Mouse (Mus musculus): Measurements from ENCODE around the gene Keap1. TPM values are rescaled to one million over a fixed set of nuclear protein-coding genes. Genes with fewer than 3 reads are reported as not detected.

Gene Keap1
- polyA plus RNA-seq, 1 experiment from 2014 or later, result 53.9 TPM

DNA sequence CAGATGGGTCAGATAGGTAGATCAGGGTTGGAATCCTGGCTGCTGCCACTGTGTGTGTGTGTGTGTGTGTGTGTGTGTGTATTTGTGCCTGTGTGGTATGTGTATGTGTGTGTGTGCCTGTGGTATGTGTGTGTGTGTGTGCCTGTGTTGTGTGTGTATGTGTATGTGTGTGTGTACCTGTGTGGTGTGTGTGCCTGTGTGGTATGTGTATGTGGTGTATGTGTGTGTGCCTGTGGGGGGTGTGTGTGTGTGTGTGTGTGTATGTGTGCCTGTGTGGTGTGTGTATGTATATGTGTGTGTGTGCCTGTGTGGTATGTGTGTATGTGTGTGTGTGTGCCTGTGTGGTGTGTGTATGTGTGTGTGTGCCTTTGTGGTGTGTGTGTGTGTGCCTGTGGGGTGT lies 15.5 kb upstream of the Keap1 start:
- H3K27ac ChIP-seq, result no peak overlapping the region
- peaks cover 2% of the 10 kb centered on the region; the same call in 1 of the 2 replicates for H3K4me1 ChIP-seq
- H3K36me3 ChIP-seq, result no peaks in the 10 kb centered on the region
- no peaks in the 10 kb centered on the region for H3K9me3 ChIP-seq
- H3K4me3 ChIP-seq, result no peak overlapping the region
- ATAC-seq (ENCODE audit: low FRiP score, low read depth), result no peak
- H3K4me2 ChIP-seq (replicated peaks), result no peak overlapping the region
- H3K27me3 ChIP-seq (replicated peaks), result peaks cover 17% of the 10 kb centered on the region
- no peak overlapping the region for H3K9ac ChIP-seq

DNA sequence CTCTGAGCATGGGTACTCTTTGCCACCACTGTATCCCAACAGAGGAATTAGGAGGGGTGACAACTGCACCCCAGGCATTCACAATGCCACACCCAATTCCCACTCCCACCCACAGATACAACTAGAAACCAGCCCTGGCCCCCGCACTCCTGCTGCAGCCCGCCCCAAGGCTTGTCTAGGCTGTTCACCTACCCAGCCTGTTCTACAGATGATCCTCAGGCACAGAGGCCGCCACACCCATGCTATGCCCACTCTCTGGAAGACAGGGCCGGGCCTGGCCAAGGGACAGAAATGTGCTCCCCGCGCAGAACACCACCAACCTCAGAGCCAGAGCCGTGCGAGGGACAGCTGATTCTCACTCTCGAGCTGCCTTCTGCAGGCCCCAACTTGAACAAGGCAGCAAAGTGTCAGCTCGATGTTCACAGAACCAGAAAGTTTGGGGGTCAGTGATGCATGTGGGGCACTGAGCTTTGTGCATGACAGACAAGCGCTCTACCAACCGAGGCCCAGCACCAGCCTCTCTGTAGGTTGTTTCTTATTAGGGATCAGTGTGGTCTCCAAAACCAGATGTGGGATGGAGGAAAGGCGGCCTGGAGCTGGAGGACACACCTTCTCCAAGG lies 12.1 kb upstream of the Keap1 start:
- no peak overlapping the region for H3K4me3 ChIP-seq
- H3K4me2 ChIP-seq (replicated peaks), result no peak overlapping the region
- H3K9ac ChIP-seq, result no peak overlapping the region
- H3K27ac ChIP-seq, result no peak overlapping the region
- peaks cover 10% of the 10 kb centered on the region for H3K4me1 ChIP-seq
- peaks cover 49% of the 10 kb centered on the region for H3K27me3 ChIP-seq (replicated peaks)
- 70% methylated on average over 13 of the region's 13 CpGs for WGBS
- no peak for ATAC-seq (ENCODE audit: low FRiP score, low read depth)
- no peaks in the 10 kb centered on the region for H3K36me3 ChIP-seq
- no peaks in the 10 kb centered on the region for H3K9me3 ChIP-seq

DNA sequence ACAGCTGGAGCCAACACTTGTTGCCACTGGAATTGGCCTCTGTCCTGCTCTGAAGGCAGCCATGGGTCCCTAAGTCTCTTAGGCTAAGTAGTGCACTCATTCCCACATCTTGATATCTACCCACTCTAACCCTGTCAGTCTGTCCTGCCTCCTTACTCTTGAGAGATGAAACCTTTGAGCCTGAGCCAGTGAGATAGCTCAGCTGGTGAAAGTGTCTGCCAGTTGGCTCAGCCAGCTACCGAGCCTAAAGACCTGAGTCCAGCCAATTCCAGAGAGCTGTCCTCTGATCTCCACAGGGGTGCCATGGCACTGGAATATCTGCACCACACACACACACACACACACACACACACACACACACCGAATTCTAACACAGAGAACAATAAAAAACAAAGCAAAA lies 11.3 kb upstream of the Keap1 start:
- no peak overlapping the region for H3K4me3 ChIP-seq
- ATAC-seq (ENCODE audit: low FRiP score, low read depth), result no peak
- no peak overlapping the region for H3K27ac ChIP-seq
- no peaks in the 10 kb centered on the region for H3K9me3 ChIP-seq
- no peak overlapping the region for H3K9ac ChIP-seq
- no peaks in the 10 kb centered on the region for H3K36me3 ChIP-seq
- no peak overlapping the region for H3K4me2 ChIP-seq (replicated peaks)
- H3K27me3 ChIP-seq (replicated peaks), result peaks cover 56% of the 10 kb centered on the region
- 55% methylated on average over 2 of the region's 2 CpGs for WGBS
- peaks cover 10% of the 10 kb centered on the region for H3K4me1 ChIP-seq

DNA sequence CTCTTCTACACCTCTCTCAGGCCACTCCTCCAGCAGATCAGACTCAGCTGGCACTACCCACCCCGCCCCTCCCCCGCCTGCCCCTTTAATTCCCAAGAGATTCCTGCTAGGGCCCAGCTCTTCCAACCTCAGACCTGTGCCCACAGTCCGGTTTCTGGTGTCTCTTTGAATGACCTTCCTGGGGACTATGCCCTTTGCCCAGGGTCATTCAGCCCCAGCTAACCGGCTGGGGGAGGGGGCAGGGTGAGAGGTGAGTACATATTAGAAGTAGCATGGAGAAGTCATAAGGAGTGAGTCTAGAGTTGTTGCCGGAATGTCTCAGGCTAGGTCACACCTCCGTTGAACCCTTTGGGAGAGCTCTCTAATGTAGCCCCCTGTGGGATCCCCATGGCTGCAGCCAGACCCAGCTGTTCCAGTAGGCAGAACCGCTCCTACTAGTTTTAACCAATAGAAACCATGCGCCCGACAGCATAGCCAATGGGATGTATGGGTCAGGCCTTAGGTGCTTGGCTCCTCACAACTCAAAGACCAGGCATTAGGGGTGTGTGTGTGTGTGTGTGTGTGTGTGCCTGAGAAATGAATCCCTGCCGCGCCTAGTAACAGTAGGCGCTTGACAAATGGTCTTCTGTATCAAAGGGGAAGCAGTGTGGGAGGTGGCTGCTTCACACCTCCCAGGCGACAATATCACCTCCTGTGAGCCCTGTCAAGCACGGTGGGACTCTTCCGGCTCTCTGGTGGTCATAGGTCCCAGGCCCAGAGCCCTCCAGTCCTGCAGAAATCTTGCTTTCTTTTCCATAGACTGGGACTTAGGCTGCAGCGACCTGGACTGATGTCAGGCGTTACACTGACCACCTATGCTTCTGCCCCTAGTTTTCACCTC lies 10.7 kb upstream of the Keap1 start:
- ATAC-seq (ENCODE audit: low FRiP score, low read depth), result no peak
- H3K4me3 ChIP-seq, result no peak overlapping the region
- H3K27ac ChIP-seq, result no peak overlapping the region
- 0 out of 2 replicates have a peak overlapping the region, but pooled peaks have one; percentile 2 for H3K4me2 ChIP-seq (replicated peaks)
- peaks cover 62% of the 10 kb centered on the region for H3K27me3 ChIP-seq (replicated peaks)
- WGBS, result 34% methylated on average over 17 of the region's 17 CpGs
- H3K9me3 ChIP-seq, result no peaks in the 10 kb centered on the region
- H3K9ac ChIP-seq, result no peak overlapping the region
- no peaks in the 10 kb centered on the region for H3K36me3 ChIP-seq
- H3K4me1 ChIP-seq, result peaks cover 12% of the 10 kb centered on the region

DNA sequence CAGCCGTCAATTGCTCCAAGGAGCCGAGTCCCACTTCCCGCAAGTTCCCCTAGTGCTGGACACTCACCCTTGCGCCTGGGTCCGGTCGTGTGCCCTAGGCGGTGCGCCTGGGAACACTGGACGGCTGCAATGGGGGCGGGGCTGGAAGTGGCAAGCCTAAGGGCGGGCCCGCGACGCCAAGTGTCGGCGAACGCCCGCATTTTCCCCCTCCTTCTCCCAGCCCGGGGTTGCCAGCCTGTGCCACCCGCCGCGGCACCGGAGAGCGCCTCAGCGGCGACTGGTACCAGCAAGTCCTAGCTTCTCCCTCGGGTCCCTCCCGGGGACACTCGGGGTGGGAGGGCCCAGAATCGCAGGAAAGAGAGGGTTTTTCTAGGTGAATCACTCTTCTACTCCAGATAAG lies 9.2 kb upstream of the Keap1 start, which contains the start of gene S1pr5:
S1pr5 (minus strand) TSS at position 118 of the 400 bp plus-strand sequence.
- no peak for ATAC-seq (ENCODE audit: low FRiP score, low read depth)
- WGBS, result under 1% methylated on average over 20 of the region's 30 CpGs
- Histone ChIP-seq H3K27ac (no peak within 1 kb of the TSS), H3K9me3 (no peaks in the 10 kb centered on the region), H3K9ac (no peak within 1 kb of the TSS), H3K4me1 (peaks cover 24% of the 10 kb centered on the region), H3K4me3 (peak within 1 kb of the TSS; percentile 14; the same call in 1 of the 2 replicates), H3K36me3 (no peaks in the 10 kb centered on the region), H3K4me2 (replicated peaks) (peak within 1 kb of the TSS; percentile 45), H3K27me3 (replicated peaks) (peaks cover 78% of the 10 kb centered on the region)

DNA sequence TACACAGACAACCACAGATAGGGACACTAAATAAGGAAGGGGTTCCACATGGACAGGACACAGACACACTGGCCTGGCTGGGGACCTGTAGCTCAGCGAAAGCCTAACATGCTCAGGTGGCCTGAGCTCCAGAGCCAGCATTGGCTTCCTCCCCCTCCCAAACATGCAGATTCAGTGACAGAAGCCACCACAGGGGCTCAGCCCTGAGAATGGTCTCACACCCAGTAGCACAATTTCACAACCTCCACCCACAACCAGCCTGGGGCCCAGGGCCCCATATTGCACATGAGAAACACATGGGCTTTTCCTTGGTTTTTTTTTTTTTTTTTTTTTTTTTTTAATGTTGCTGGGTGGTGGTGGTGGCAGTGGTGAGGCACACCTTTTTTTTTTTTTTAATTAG lies 7.2 kb upstream of the Keap1 start:
- Histone ChIP-seq H3K9me3 (no peaks in the 10 kb centered on the region), H3K27ac (no peak overlapping the region), H3K27me3 (replicated peaks) (peaks cover 93% of the 10 kb centered on the region), H3K36me3 (no peaks in the 10 kb centered on the region), H3K4me1 (peaks cover 24% of the 10 kb centered on the region), H3K4me2 (replicated peaks) (no peak overlapping the region), H3K4me3 (no peak overlapping the region), H3K9ac (no peak overlapping the region)
- ATAC-seq (ENCODE audit: low FRiP score, low read depth), result no peak
- 63% methylated on average over 1 of the region's 1 CpGs for WGBS

DNA sequence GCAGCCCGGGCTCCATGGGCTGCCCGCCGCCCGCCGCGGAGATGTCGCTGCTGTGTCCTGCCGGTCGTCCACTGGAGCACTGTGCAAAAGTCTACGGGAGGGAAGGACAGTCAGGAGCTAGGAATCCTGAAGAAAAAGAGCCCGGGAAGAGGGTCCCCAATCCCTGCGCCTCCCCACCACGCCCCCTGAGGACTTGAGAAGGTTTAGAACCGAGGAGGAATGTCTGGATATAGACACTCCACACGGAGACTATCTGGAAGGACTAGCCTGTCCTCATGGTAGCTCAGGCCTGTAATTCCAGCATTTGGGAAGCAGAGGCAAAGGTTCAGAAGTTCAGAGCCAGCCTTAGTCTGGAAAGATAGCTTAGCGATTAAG lies 5.9 kb upstream of the Keap1 start:
- WGBS, result 2% methylated on average over 16 of the region's 16 CpGs
- Histone ChIP-seq H3K27ac (no peak overlapping the region), H3K27me3 (replicated peaks) (peaks cover 81% of the 10 kb centered on the region), H3K4me1 (peaks cover 24% of the 10 kb centered on the region), H3K36me3 (no peaks in the 10 kb centered on the region), H3K4me3 (peak overlapping the region; percentile 42), H3K9me3 (no peaks in the 10 kb centered on the region), H3K9ac (peak overlapping the region; percentile 57; the same call in 1 of the 2 replicates), H3K4me2 (replicated peaks) (peak overlapping the region; percentile 80)
- ATAC-seq (ENCODE audit: low FRiP score, low read depth), result peak; percentile 7; the same call in 1 of the 2 replicates

DNA sequence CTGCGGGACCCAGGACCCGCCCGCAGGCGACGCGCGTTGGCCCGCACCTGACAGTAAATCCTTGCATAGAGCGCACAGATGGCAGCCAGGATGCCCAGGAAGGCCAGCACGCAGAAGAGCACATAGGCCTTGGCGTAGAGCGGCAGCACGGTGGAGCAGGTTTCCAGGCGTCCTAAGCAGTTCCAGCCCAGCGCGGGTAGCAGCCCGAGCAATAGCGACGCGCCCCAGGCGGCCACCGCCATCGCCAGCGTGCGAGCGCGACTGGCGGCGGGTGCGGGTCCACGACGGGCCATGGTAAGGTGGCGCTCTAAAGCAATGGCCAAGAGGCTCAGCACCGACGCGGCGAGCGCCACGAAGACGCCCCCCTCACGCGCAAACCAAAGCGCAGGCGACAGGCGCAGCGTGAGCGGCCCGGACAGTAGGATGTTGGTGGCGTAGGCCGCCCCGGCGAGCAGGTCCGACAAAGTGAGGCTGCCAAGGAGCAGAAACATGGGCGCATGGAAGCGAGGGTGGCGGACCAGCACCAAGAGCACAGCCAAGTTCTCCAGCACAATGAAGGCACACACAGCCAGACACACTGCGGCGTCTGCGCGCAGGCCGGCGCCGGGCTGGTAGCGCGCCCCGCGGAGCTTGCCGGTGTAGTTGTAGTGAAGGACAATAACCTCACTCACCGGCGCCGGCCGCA lies 5.4 kb upstream of the Keap1 start:
- peak overlapping the region; percentile 42 for H3K4me3 ChIP-seq
- peak; percentile 46 for ATAC-seq (ENCODE audit: low FRiP score, low read depth)
- H3K9ac ChIP-seq, result peak overlapping the region; percentile 57
- H3K36me3 ChIP-seq, result no peaks in the 10 kb centered on the region
- peaks cover 22% of the 10 kb centered on the region for H3K4me1 ChIP-seq
- WGBS, result under 1% methylated on average over 72 of the region's 72 CpGs
- H3K27me3 ChIP-seq (replicated peaks), result peaks cover 76% of the 10 kb centered on the region
- H3K27ac ChIP-seq, result no peak overlapping the region
- H3K9me3 ChIP-seq, result no peaks in the 10 kb centered on the region
- H3K4me2 ChIP-seq (replicated peaks), result peak overlapping the region; percentile 80

DNA sequence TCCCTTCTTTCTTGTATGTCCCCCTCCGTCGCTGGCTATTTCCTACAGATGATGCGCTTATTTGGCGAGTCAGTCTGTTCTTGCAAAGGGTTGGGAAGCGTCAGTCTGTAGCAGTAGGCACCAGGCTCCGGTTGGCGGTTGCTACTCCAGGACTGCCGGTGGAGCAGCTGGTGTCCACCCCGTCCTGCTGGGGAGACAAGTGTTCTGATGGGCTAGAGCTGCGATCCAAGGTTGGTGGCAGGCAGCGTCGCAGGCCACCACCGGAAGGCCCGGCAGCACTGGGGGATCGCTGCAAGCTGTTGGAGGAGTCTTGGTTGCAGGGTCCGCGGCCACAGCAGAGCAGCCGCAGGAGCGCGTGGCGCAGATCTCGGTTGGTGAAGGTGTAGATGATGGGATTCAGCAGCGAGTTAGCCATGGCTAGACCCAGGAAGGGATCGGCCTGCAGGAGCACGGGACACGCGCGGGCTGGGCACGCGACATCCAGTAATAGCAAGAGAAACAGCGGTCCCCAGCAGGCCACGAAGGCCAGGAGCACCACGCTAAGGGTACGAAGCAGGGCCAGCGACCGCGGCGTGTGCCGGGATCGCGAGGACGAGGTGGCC lies 4.8 kb upstream of the Keap1 start:
- no peaks in the 10 kb centered on the region for H3K9me3 ChIP-seq
- no peaks in the 10 kb centered on the region for H3K36me3 ChIP-seq
- WGBS, result 6% methylated on average over 42 of the region's 42 CpGs
- H3K4me1 ChIP-seq, result peaks cover 24% of the 10 kb centered on the region
- H3K27me3 ChIP-seq (replicated peaks), result peaks cover 69% of the 10 kb centered on the region
- ATAC-seq (ENCODE audit: low FRiP score, low read depth), result no peak
- peak overlapping the region; percentile 80 for H3K4me2 ChIP-seq (replicated peaks)
- peak overlapping the region; percentile 42 for H3K4me3 ChIP-seq
- peak overlapping the region; percentile 57; the same call in 1 of the 2 replicates for H3K9ac ChIP-seq
- H3K27ac ChIP-seq, result no peak overlapping the region

DNA sequence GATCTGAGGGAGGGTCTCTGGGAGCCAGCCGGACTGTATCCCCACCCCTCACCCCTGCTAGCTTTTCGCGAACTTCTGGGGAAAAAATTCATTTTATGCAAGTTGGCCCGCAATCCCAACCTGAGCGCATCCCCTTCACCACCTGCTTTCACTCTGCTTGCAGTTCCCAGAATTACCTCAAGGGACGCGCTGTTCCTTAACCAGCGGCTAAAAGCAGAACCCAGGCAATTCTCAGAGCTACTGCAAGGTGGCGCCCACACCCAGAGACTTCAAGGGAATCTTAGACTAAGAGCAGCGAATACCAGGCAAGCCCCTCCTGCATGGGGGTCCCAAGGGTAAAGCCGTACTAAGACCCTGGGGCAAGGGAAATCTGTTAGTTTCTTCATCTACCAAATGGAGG lies 2.2 kb upstream of the Keap1 start:
- Histone ChIP-seq H3K4me1 (peaks cover 31% of the 10 kb centered on the region), H3K4me3 (no peak overlapping the region), H3K9ac (no peak overlapping the region), H3K9me3 (no peaks in the 10 kb centered on the region), H3K27me3 (replicated peaks) (peaks cover 46% of the 10 kb centered on the region), H3K36me3 (no peaks in the 10 kb centered on the region), H3K27ac (no peak overlapping the region), H3K4me2 (replicated peaks) (no peak overlapping the region)
- no peak for ATAC-seq (ENCODE audit: low FRiP score, low read depth)
- 4% methylated on average over 11 of the region's 11 CpGs for WGBS

DNA sequence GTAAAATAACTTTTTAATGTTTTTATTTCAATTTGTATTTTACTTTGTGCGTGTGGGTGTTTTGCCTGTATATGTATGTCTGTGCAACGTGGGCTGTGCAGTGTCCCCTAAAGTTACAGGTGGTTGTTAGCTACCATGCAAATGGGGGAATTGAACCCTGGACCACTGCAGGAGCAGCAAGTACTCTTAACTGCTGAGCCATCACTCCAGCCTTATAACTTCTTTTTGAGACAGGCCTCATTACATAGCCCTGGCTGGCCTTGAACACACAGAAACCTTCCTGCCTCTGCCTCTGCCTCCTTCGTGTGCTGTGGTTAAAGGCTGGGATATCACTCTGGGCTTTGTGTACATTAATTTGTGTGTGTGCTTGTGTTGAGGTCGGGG lies 296 bp upstream of the Keap1 start:
- Histone ChIP-seq H3K9ac (peak overlapping the region; percentile 97), H3K27me3 (replicated peaks) (peaks cover 28% of the 10 kb centered on the region), H3K9me3 (no peaks in the 10 kb centered on the region), H3K27ac (no peak overlapping the region), H3K4me2 (replicated peaks) (peak overlapping the region; percentile 80), H3K4me3 (peak overlapping the region; percentile 94), H3K4me1 (peaks cover 25% of the 10 kb centered on the region), H3K36me3 (peaks cover 5% of the 10 kb centered on the region; the same call in 1 of the 2 replicates)
- 38% methylated on average over 4 of the region's 4 CpGs for WGBS
- ATAC-seq (ENCODE audit: low FRiP score, low read depth), result no peak

Data from neural tube, embryonic 12.5 days (tissue).